Mouse (Mus musculus): ENCODE data around the gene Myadml2. TPM values are rescaled to one million over a fixed set of nuclear protein-coding genes. Genes with fewer than 3 reads are reported as not detected.
A peak's percentile ranks its signal among the peaks of the same experiment; 100 is the strongest.
"Not testable (repeated sequence)": the region's sequence is repeated elsewhere in the genome, so short reads cannot be mapped to it uniquely, and the experiment has no call there.

The Myadml2 gene
- polyA plus RNA-seq, 1 experiment from 2014 or later = not detected

DNA sequence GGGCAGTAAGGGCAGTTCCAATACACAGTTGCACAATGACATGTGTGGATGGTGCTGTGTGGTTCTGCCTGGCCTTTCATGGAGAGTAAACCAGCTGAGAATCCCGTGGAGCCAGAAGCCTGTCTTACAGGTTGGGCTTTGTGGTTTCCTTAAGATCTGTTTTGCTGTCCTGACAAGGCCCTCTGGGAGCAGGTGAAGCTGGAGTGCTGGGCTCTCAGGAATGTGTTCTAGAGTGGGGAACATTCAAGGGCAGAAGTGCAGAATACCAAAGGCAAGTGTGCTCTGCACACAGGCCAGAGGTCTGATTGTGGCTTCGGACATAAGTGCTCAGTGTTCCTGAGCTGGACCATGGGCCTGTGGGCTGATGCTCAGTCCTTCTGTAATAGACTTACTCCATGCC, 36.7 kb upstream of the Myadml2 start:
- no peak overlapping the region for H3K4me2 ChIP-seq (ENCODE audit: low read length)
- H3K4me1 ChIP-seq (replicated peaks; ENCODE audit: control insufficient read depth, insufficient read depth, low read length) = no peaks in the 10 kb centered on the region
- H3K4me3 ChIP-seq (ENCODE audit: low read depth, low read length) = no peak overlapping the region
- peaks cover 58% of the 10 kb centered on the region for H3K36me3 ChIP-seq (ENCODE audit: control insufficient read depth, insufficient read depth, low read length)
- no peak overlapping the region for H3K9ac ChIP-seq (ENCODE audit: low read length)
- no peaks in the 10 kb centered on the region for H3K27me3 ChIP-seq (replicated peaks; ENCODE audit: control insufficient read depth, insufficient read depth, low read length)
- ATAC-seq (replicated peaks; ENCODE audit: low FRiP score, low TSS enrichment, low read depth) (no peak), DNase-seq (ENCODE audit: low spot score) (no peak)
- H3K9me3 ChIP-seq (ENCODE audit: control insufficient read depth, low read length) = no peaks in the 10 kb centered on the region
- 87% methylated on average over 2 of the region's 2 CpGs for WGBS
- no peak overlapping the region for H3K27ac ChIP-seq (ENCODE audit: low read depth)

DNA sequence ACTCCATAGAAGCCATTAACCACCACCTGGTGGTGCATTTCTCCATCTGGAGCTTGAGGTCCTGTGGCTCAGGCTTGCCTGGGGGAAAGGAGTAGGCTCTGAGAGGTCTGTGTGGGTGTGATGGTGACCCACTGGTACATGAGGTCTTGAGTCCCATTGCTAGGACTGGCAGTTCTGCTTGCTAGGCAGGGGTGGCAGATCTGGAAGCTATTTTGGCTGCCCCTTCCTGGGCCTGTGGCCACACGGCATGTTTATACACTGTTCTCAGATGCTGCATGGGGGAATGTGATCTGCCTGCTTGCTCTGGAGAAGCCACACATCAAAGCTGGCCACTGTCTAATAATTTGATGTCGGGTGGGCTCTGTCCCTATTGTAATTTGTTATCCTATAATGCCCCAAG, 36.1 kb upstream of the Myadml2 start:
- no peak overlapping the region for H3K27ac ChIP-seq (ENCODE audit: low read depth)

GRCm38 (mm10) chr11:120683536-120683935, 35.6 kb upstream of the Myadml2 start:
- peaks cover 59% of the 10 kb centered on the region for H3K36me3 ChIP-seq (ENCODE audit: control insufficient read depth, insufficient read depth, low read length)
- no peaks in the 10 kb centered on the region for H3K4me1 ChIP-seq (replicated peaks; ENCODE audit: control insufficient read depth, insufficient read depth, low read length)
- ATAC-seq (replicated peaks; ENCODE audit: low FRiP score, low TSS enrichment, low read depth) (no peak), DNase-seq (ENCODE audit: low spot score) (no peak)
- 94% methylated on average over 3 of the region's 3 CpGs for WGBS
- H3K4me2 ChIP-seq (ENCODE audit: low read length) = no peak overlapping the region
- H3K27me3 ChIP-seq (replicated peaks; ENCODE audit: control insufficient read depth, insufficient read depth, low read length) = no peaks in the 10 kb centered on the region
- H3K27ac ChIP-seq (ENCODE audit: low read depth) = no peak overlapping the region
- no peak overlapping the region for H3K9ac ChIP-seq (ENCODE audit: low read length)
- H3K4me3 ChIP-seq (ENCODE audit: low read depth, low read length) = no peak overlapping the region
- no peaks in the 10 kb centered on the region for H3K9me3 ChIP-seq (ENCODE audit: control insufficient read depth, low read length)

More for the DNA sequence above, 36.1 kb upstream of the Myadml2 start:
- H3K9ac ChIP-seq (ENCODE audit: low read length) = no peak overlapping the region
- no peaks in the 10 kb centered on the region for H3K4me1 ChIP-seq (replicated peaks; ENCODE audit: control insufficient read depth, insufficient read depth, low read length)
- no peaks in the 10 kb centered on the region for H3K9me3 ChIP-seq (ENCODE audit: control insufficient read depth, low read length)
- no peak overlapping the region for H3K4me2 ChIP-seq (ENCODE audit: low read length)
- no peaks in the 10 kb centered on the region for H3K27me3 ChIP-seq (replicated peaks; ENCODE audit: control insufficient read depth, insufficient read depth, low read length)
- H3K4me3 ChIP-seq (ENCODE audit: low read depth, low read length) = no peak overlapping the region
- WGBS = 87% methylated on average over 2 of the region's 2 CpGs
- H3K36me3 ChIP-seq (ENCODE audit: control insufficient read depth, insufficient read depth, low read length) = peaks cover 59% of the 10 kb centered on the region
- ATAC-seq (replicated peaks; ENCODE audit: low FRiP score, low TSS enrichment, low read depth) (no peak), DNase-seq (ENCODE audit: low spot score) (no peak)

DNA sequence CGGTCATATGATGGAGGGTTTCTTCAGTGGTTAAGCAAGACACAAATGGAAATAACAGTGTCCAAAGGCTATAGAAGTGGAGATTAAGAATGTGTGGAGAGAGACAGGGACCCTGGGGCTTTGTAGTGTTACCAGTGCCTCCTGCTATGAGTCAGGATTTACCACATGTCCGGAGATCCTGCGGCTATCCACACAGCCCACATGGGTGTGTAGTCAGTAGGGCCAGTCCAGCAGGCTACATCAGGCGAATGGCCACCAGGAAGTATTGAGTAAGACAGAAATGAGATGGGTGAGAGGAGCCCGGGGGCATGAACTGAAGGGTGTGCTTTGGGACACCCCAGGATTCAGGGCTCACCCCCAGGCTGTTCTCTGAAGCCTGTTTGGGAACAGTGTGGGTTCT, 34.7 kb upstream of the Myadml2 start:
- no peaks in the 10 kb centered on the region for H3K27me3 ChIP-seq (replicated peaks; ENCODE audit: control insufficient read depth, insufficient read depth, low read length)
- H3K4me1 ChIP-seq (replicated peaks; ENCODE audit: control insufficient read depth, insufficient read depth, low read length) = no peaks in the 10 kb centered on the region
- no peak overlapping the region for H3K9ac ChIP-seq (ENCODE audit: low read length)
- no peak overlapping the region for H3K4me2 ChIP-seq (ENCODE audit: low read length)
- H3K36me3 ChIP-seq (ENCODE audit: control insufficient read depth, insufficient read depth, low read length) = peaks cover 64% of the 10 kb centered on the region
- 86% methylated on average over 5 of the region's 5 CpGs for WGBS
- DNase-seq (ENCODE audit: low spot score) (no peak), ATAC-seq (replicated peaks; ENCODE audit: low FRiP score, low TSS enrichment, low read depth) (no peak)
- no peak overlapping the region for H3K27ac ChIP-seq (ENCODE audit: low read depth)
- H3K9me3 ChIP-seq (ENCODE audit: control insufficient read depth, low read length) = no peaks in the 10 kb centered on the region
- no peak overlapping the region for H3K4me3 ChIP-seq (ENCODE audit: low read depth, low read length)

GRCm38 (mm10) chr11:120679909-120680308, 32.0 kb upstream of the Myadml2 start:
- 83% methylated on average over 3 of the region's 3 CpGs for WGBS
- H3K4me1 ChIP-seq (replicated peaks; ENCODE audit: control insufficient read depth, insufficient read depth, low read length) = no peaks in the 10 kb centered on the region
- no peak overlapping the region for H3K27ac ChIP-seq (ENCODE audit: low read depth)
- H3K36me3 ChIP-seq (ENCODE audit: control insufficient read depth, insufficient read depth, low read length) = peaks cover 64% of the 10 kb centered on the region
- H3K9ac ChIP-seq (ENCODE audit: low read length) = no peak overlapping the region
- no peaks in the 10 kb centered on the region for H3K9me3 ChIP-seq (ENCODE audit: control insufficient read depth, low read length)
- H3K27me3 ChIP-seq (replicated peaks; ENCODE audit: control insufficient read depth, insufficient read depth, low read length) = no peaks in the 10 kb centered on the region
- no peak overlapping the region for H3K4me2 ChIP-seq (ENCODE audit: low read length)
- no peak for DNase-seq (ENCODE audit: low spot score)
- no peak overlapping the region for H3K4me3 ChIP-seq (ENCODE audit: low read depth, low read length)
- ATAC-seq (replicated peaks; ENCODE audit: low FRiP score, low TSS enrichment, low read depth) = no peak

- Histone ChIP-seq H3K4me2 (ENCODE audit: low read length) (no peak overlapping the region), H3K4me3 (ENCODE audit: low read depth, low read length) (no peak overlapping the region), H3K4me1 (replicated peaks; ENCODE audit: control insufficient read depth, insufficient read depth, low read length) (no peaks in the 10 kb centered on the region; the same call in 1 of the 2 replicates), H3K36me3 (ENCODE audit: control insufficient read depth, insufficient read depth, low read length) (peaks cover 51% of the 10 kb centered on the region), H3K27ac (ENCODE audit: low read depth) (no peak overlapping the region), H3K27me3 (replicated peaks; ENCODE audit: control insufficient read depth, insufficient read depth, low read length) (no peaks in the 10 kb centered on the region), H3K9me3 (ENCODE audit: control insufficient read depth, low read length) (no peaks in the 10 kb centered on the region), H3K9ac (ENCODE audit: low read length) (no peak overlapping the region)
- DNase-seq (ENCODE audit: low spot score) (no peak), ATAC-seq (replicated peaks; ENCODE audit: low FRiP score, low TSS enrichment, low read depth) (no peak)
- WGBS = 85% methylated on average over 4 of the region's 4 CpGs
These were observed 29.0 kb upstream of the Myadml2 start for GRCm38 (mm10) chr11:120676951-120677350.

DNA sequence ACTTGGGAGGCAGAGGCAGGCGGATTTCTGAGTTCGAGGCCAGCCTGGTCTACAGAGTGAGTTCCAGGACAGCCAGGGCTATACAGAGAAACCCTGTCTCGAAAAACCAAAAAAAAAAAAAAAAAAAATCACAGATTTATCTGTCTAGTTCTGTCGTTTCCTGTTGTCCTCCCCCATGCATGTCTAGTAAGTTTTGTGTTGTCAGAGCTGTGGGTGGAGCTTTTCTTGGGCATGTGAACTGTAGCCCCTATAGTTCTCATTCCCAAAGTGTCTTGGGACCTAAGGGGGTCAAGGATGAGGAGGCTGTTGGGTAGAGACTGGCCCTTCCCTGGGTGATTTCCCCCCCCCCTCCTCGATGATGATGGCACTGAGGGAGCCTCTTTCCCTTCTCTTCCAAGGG, 27.9 kb upstream of the Myadml2 start:
- whole genome bisulfite sequencing = 82% methylated on average over 4 of the region's 5 CpGs
- H3K36me3 ChIP-seq (ENCODE audit: control insufficient read depth, insufficient read depth, low read length) = peaks cover 45% of the 10 kb centered on the region
- not testable (repeated sequence) for H3K9me3 ChIP-seq (ENCODE audit: control insufficient read depth, low read length); H3K4me1 ChIP-seq (replicated peaks; ENCODE audit: control insufficient read depth, insufficient read depth, low read length); H3K9ac ChIP-seq (ENCODE audit: low read length); H3K4me2 ChIP-seq (ENCODE audit: low read length); ATAC-seq (replicated peaks; ENCODE audit: low FRiP score, low TSS enrichment, low read depth); H3K4me3 ChIP-seq (ENCODE audit: low read depth, low read length); DNase-seq (ENCODE audit: low spot score); H3K27me3 ChIP-seq (replicated peaks; ENCODE audit: control insufficient read depth, insufficient read depth, low read length); H3K27ac ChIP-seq (ENCODE audit: low read depth)

DNA sequence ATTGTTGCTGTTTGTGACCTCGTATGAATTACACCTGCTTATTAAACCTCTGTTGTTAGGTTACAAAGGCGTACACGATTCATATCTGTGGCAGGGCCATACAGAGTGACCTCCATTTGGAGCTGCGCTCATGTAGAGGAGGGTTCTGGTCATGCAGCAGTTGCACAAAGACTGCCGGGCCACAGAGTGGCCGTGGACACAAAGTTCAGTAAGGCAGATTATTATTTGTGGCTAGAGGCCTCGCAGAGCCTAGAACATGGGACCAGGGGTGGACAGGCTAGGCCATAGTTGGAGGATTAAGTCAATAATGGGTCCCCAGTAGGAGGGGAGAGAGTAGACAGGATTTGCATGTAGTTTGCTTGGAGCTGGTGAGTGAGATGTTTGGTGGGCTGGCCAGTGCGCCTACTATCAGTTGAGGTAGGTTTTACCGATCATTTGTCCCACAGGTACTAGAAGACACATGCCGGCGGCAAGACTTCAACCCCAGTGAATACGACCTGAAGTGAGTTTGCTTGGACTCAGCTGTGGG, 25.7 kb upstream of the Myadml2 start:
- H3K4me3 ChIP-seq (ENCODE audit: low read depth, low read length) = peak overlapping the region; percentile 66
- 36% methylated on average over 12 of the region's 12 CpGs for WGBS
- ATAC-seq (replicated peaks; ENCODE audit: low FRiP score, low TSS enrichment, low read depth) = peak; percentile 10; the same call in 1 of the 2 replicates

More for the DNA sequence above, 25.7 kb upstream of the Myadml2 start:
- peak overlapping the region; percentile 84 for H3K27ac ChIP-seq (ENCODE audit: low read depth)
- no peak for DNase-seq (ENCODE audit: low spot score)
- no peaks in the 10 kb centered on the region for H3K27me3 ChIP-seq (replicated peaks; ENCODE audit: control insufficient read depth, insufficient read depth, low read length)
- peak overlapping the region; percentile 56 for H3K4me2 ChIP-seq (ENCODE audit: low read length)
- H3K4me1 ChIP-seq (replicated peaks; ENCODE audit: control insufficient read depth, insufficient read depth, low read length) = no peaks in the 10 kb centered on the region; the same call in 1 of the 2 replicates
- H3K9ac ChIP-seq (ENCODE audit: low read length) = peak overlapping the region; percentile 72
- peaks cover 26% of the 10 kb centered on the region for H3K36me3 ChIP-seq (ENCODE audit: control insufficient read depth, insufficient read depth, low read length)
- H3K9me3 ChIP-seq (ENCODE audit: control insufficient read depth, low read length) = no peaks in the 10 kb centered on the region
